Mouse (Mus musculus) cerebellum, adult 2 months (tissue): ENCODE data around the gene Kcnj6.

Experiments
- CTCF ChIP-seq: fragments of 200-500 bp; IDR thresholded peaks from 2 replicates; pipeline ENCODE4 v1.5.1; 2011; ENCODE audit warnings: low read depth, mild to moderate bottlenecking, control low read depth, low read length, moderate library complexity, borderline replicate concordance; ENCODE audit not compliant: insufficient read depth
- POLR2A ChIP-seq: fragments of 200-500 bp; IDR thresholded peaks from 2 replicates; pipeline ENCODE4 v1.6.1; 2011; ENCODE audit warnings: low read length, control low read depth, borderline replicate concordance; ENCODE audit not compliant: insufficient read depth

DNA sequence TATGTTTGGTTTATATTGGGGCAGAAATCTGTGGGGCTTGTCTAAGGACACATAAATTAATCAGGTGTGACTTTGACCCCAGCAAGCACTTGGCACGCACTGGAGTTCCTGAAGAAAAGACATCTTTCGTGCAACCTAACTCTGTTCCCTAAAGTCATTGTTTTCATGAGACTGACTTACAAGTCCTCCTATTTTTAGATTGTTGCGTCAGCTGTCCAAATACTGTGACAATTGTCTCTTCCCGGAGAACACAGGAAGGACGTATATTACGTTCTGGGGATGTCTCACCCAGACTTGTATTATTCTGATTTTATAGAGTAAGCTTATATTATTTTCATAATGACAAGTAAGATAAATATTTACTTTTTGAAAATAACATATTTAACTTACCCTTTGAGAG, 106.9 kb downstream of the Kcnj6 start:
- TF ChIP-seq CTCF (no peak), POLR2A (no peak)
